Mouse (Mus musculus): ENCODE data around the gene Bco1.

Bco1 gene

GRCm38 (mm10) chr8:117095647-117096046, at the start of gene Bco1:
TSS of gene Bco1 (plus strand) at chr8:117095854.
- DNase-seq (ENCODE audit: low read depth, low spot score): no peak

- DNase-seq (ENCODE audit: low read depth, low spot score): no peak
Observed at GRCm38 (mm10) chr8:117049444-117049843, 46.2 kb upstream of the Bco1 start.

- DNase-seq (ENCODE audit: low read depth, low spot score): no peak
Observed at GRCm38 (mm10) chr8:117050763-117051162, 44.9 kb upstream of the Bco1 start.

- DNase-seq (ENCODE audit: low read depth, low spot score): no peak
Observed at GRCm38 (mm10) chr8:117051316-117051715, 44.3 kb upstream of the Bco1 start.

- DNase-seq (ENCODE audit: low read depth, low spot score): no peak
Observed at GRCm38 (mm10) chr8:117053135-117054079, 42.2 kb upstream of the Bco1 start.

GRCm38 (mm10) chr8:117054146-117054545, 41.5 kb upstream of the Bco1 start:
- no peak for DNase-seq (ENCODE audit: low read depth, low spot score)

- peak; percentile 27 for DNase-seq (ENCODE audit: low read depth, low spot score)
Observed at GRCm38 (mm10) chr8:117055097-117055496, 40.6 kb upstream of the Bco1 start.

GRCm38 (mm10) chr8:117059021-117059420, 36.6 kb upstream of the Bco1 start:
- DNase-seq (ENCODE audit: low read depth, low spot score): no peak

GRCm38 (mm10) chr8:117060306-117060705, 35.3 kb upstream of the Bco1 start:
- no peak for DNase-seq (ENCODE audit: low read depth, low spot score)

- no peak for DNase-seq (ENCODE audit: low read depth, low spot score)
Observed at GRCm38 (mm10) chr8:117061180-117061880, 34.3 kb upstream of the Bco1 start.

GRCm38 (mm10) chr8:117066955-117067354, 28.7 kb upstream of the Bco1 start:
- DNase-seq (ENCODE audit: low read depth, low spot score): no peak

- DNase-seq (ENCODE audit: low read depth, low spot score): no peak
Observed at GRCm38 (mm10) chr8:117067396-117067795, 28.3 kb upstream of the Bco1 start.

- no peak for DNase-seq (ENCODE audit: low read depth, low spot score)
Observed at GRCm38 (mm10) chr8:117068294-117068693, 27.4 kb upstream of the Bco1 start.

GRCm38 (mm10) chr8:117069708-117070107, 25.9 kb upstream of the Bco1 start:
- DNase-seq (ENCODE audit: low read depth, low spot score): no peak

- DNase-seq (ENCODE audit: low read depth, low spot score): peak; percentile 23
Observed at GRCm38 (mm10) chr8:117074350-117075182, 21.1 kb upstream of the Bco1 start.

- no peak for DNase-seq (ENCODE audit: low read depth, low spot score)
Observed at GRCm38 (mm10) chr8:117078367-117078926, 17.2 kb upstream of the Bco1 start.

GRCm38 (mm10) chr8:117079652-117080051, 16.0 kb upstream of the Bco1 start:
- DNase-seq (ENCODE audit: low read depth, low spot score): no peak

- no peak for DNase-seq (ENCODE audit: low read depth, low spot score)
Observed at GRCm38 (mm10) chr8:117082399-117082872, 13.2 kb upstream of the Bco1 start, which contains the start of gene Pkd1l2. TSS of gene Pkd1l2 (minus strand) at chr8:117082449.

GRCm38 (mm10) chr8:117082947-117083559, 12.6 kb upstream of the Bco1 start:
- no peak for DNase-seq (ENCODE audit: low read depth, low spot score)

- peak; percentile 15 for DNase-seq (ENCODE audit: low read depth, low spot score)
Observed at GRCm38 (mm10) chr8:117085521-117085920, 10.1 kb upstream of the Bco1 start.

GRCm38 (mm10) chr8:117087036-117087435, 8.6 kb upstream of the Bco1 start:
- DNase-seq (ENCODE audit: low read depth, low spot score): no peak
